Mouse (Mus musculus): ENCODE measurements around the gene Cryz.

GRCm38 (mm10) chr3:154633091-154633490 lies 36.6 kb downstream of the Cryz start:
- no peak for TF ChIP-seq POLR2A (IDR thresholded peaks at IDR 0.05; ENCODE audit: borderline replicate concordance, control insufficient read depth, low read depth, low read length)
- TF ChIP-seq CTCF (IDR thresholded peaks at IDR 0.05; ENCODE audit: control insufficient read depth, insufficient read depth, low read length): no peak

Data from bone marrow, adult 2 months (tissue).